Mouse (Mus musculus) olfactory bulb, adult 2 months (tissue): ENCODE measurements around the gene Prcc.

Source experiments
- CTCF ChIP-seq: fragments of 200-500 bp; IDR thresholded peaks from 2 replicates; pipeline ENCODE4 v1.5.1; 2012; ENCODE audit warnings: low read depth, mild to moderate bottlenecking, low read length, moderate library complexity; ENCODE audit not compliant: insufficient read depth
- POLR2A ChIP-seq: fragments of 200-500 bp; IDR thresholded peaks from 2 replicates; pipeline ENCODE4 v1.6.1; 2012; ENCODE audit warnings: mild to moderate bottlenecking, low read depth, low read length, moderate library complexity; ENCODE audit not compliant: insufficient read depth

GRCm38 (mm10) chr3:87913491-87913890 lies 28.1 kb upstream of the Prcc start:
- TF ChIP-seq CTCF: no peak
- TF ChIP-seq POLR2A: no peak
